Mouse (Mus musculus): Measurements from ENCODE around the gene Ppp1r12b.

The Ppp1r12b gene

GRCm38 (mm10) chr1:134940863-134941262 is 14.9 kb downstream of the Ppp1r12b start:
- no peak for DNase-seq (ENCODE audit: low spot score)

GRCm38 (mm10) chr1:134938233-134938632 is 17.5 kb downstream of the Ppp1r12b start:
- no peak for DNase-seq (ENCODE audit: low spot score)

- no peak for DNase-seq (ENCODE audit: low spot score)
Measured at GRCm38 (mm10) chr1:134936335-134936734, 19.4 kb downstream of the Ppp1r12b start.

- DNase-seq (ENCODE audit: low spot score) = no peak
Measured at GRCm38 (mm10) chr1:134932431-134932830, 23.3 kb downstream of the Ppp1r12b start.

- DNase-seq (ENCODE audit: low spot score) = no peak
Measured at GRCm38 (mm10) chr1:134919010-134919409, 36.7 kb downstream of the Ppp1r12b start.

- DNase-seq (ENCODE audit: low spot score) = no peak
Measured at GRCm38 (mm10) chr1:134915421-134915820, 40.3 kb downstream of the Ppp1r12b start.

GRCm38 (mm10) chr1:134913535-134913934 is 42.2 kb downstream of the Ppp1r12b start:
- no peak for DNase-seq (ENCODE audit: low spot score)

- DNase-seq (ENCODE audit: low spot score) = no peak
Measured at GRCm38 (mm10) chr1:134911892-134912291, 43.9 kb downstream of the Ppp1r12b start.

- DNase-seq (ENCODE audit: low spot score) = no peak
Measured at GRCm38 (mm10) chr1:134910037-134910436, 45.7 kb downstream of the Ppp1r12b start.

- DNase-seq (ENCODE audit: low spot score) = no peak
Measured at GRCm38 (mm10) chr1:134909442-134909841, 46.3 kb downstream of the Ppp1r12b start.

GRCm38 (mm10) chr1:134902051-134902619 is 53.6 kb downstream of the Ppp1r12b start:
- no peak for DNase-seq (ENCODE audit: low spot score)

GRCm38 (mm10) chr1:134896008-134896407 is 59.7 kb downstream of the Ppp1r12b start:
- DNase-seq (ENCODE audit: low spot score) = no peak

GRCm38 (mm10) chr1:134894803-134895202 is 60.9 kb downstream of the Ppp1r12b start:
- no peak for DNase-seq (ENCODE audit: low spot score)

- DNase-seq (ENCODE audit: low spot score) = no peak
Measured at GRCm38 (mm10) chr1:134891916-134892315, 63.8 kb downstream of the Ppp1r12b start.

GRCm38 (mm10) chr1:134889629-134890028 is 66.1 kb downstream of the Ppp1r12b start:
- DNase-seq (ENCODE audit: low spot score) = no peak

GRCm38 (mm10) chr1:134875800-134876199 is 79.9 kb downstream of the Ppp1r12b start:
- no peak for DNase-seq (ENCODE audit: low spot score)

- no peak for DNase-seq (ENCODE audit: low spot score)
Measured at GRCm38 (mm10) chr1:134872678-134873077, 83.1 kb downstream of the Ppp1r12b start.

GRCm38 (mm10) chr1:134866426-134866825 is 89.3 kb downstream of the Ppp1r12b start:
- no peak for DNase-seq (ENCODE audit: low spot score)

- DNase-seq (ENCODE audit: low spot score) = no peak
Measured at GRCm38 (mm10) chr1:134865552-134865951, 90.2 kb downstream of the Ppp1r12b start.

GRCm38 (mm10) chr1:134860538-134860937 is 95.2 kb downstream of the Ppp1r12b start:
- no peak for DNase-seq (ENCODE audit: low spot score)

- no peak for DNase-seq (ENCODE audit: low spot score)
Measured at GRCm38 (mm10) chr1:134858344-134859053, 97.2 kb downstream of the Ppp1r12b start.

GRCm38 (mm10) chr1:134854325-134854982 is 101.3 kb downstream of the Ppp1r12b start:
- peak; percentile 54 for DNase-seq (ENCODE audit: low spot score)

- DNase-seq (ENCODE audit: low spot score) = no peak
Measured at GRCm38 (mm10) chr1:134852797-134853196, 102.9 kb downstream of the Ppp1r12b start.
